Mouse (Mus musculus) ES-E14 (cell line): ENCODE data around the gene Ext2.

Experiments used
- CHD2 ChIP-seq: IDR thresholded peaks from 2 replicates; pipeline ENCODE4 v1.6.1; 2014; ENCODE audit warnings: mild to moderate bottlenecking, low read depth, low read length, inconsistent platforms
- HCFC1 ChIP-seq: IDR thresholded peaks from 2 replicates; pipeline ENCODE4 v1.6.1; 2012; ENCODE audit warnings: low read length, inconsistent platforms, borderline replicate concordance; ENCODE audit not compliant: insufficient read depth
- MAFK ChIP-seq: IDR thresholded peaks from 2 replicates; pipeline ENCODE4 v1.6.1; 2014; ENCODE audit warnings: mild to moderate bottlenecking, low read depth, low read length, inconsistent platforms; ENCODE audit not compliant: insufficient read depth
- ZC3H11A ChIP-seq: IDR thresholded peaks from 2 replicates; pipeline ENCODE4 v1.6.1; 2012; ENCODE audit warnings: low read depth, mild to moderate bottlenecking, inconsistent platforms, low read length, borderline replicate concordance
- ZNF384 ChIP-seq: IDR thresholded peaks from 2 replicates; pipeline ENCODE4 v1.6.1; 2012; ENCODE audit warnings: low read depth, low read length, inconsistent platforms

- no peak for TF ChIP-seq ZC3H11A
- no peak for TF ChIP-seq HCFC1
- no peak for TF ChIP-seq MAFK
- TF ChIP-seq CHD2: no peak
- no peak for TF ChIP-seq ZNF384
These were observed 19.0 kb upstream of the Ext2 start for GRCm38 (mm10) chr2:93841349-93841748.
